Mouse (Mus musculus): ENCODE data around the gene Sprtn.

- TF ChIP-seq POLR2A (IDR thresholded peaks at IDR 0.05; ENCODE audit: borderline replicate concordance, low read depth, low read length) (no peak), CTCF (IDR thresholded peaks at IDR 0.05; ENCODE audit: low read depth, low read length) (no peak)
Observed at GRCm38 (mm10) chr8:124911938-124912872, 14.5 kb downstream of the Sprtn start.
